Mouse (Mus musculus): Measurements from ENCODE around the gene Emilin2.

GRCm38 (mm10) chr17:71289572-71290176 is 22.1 kb downstream of the Emilin2 start:
- TF ChIP-seq CTCF (IDR thresholded peaks at IDR 0.05; ENCODE audit: low read depth) (no peak), EP300 (IDR thresholded peaks at IDR 0.05; ENCODE audit: low read depth) (peak; percentile 74)

All from liver, postnatal 0 days (tissue).